Mouse (Mus musculus) cerebellum, adult 2 months (tissue): ENCODE measurements around the gene Macc1.

Source experiments
- CTCF ChIP-seq: fragments of 200-500 bp; IDR thresholded peaks from 2 replicates; pipeline ENCODE4 v1.5.1; 2011; ENCODE audit warnings: low read depth, mild to moderate bottlenecking, control low read depth, low read length, moderate library complexity, borderline replicate concordance; ENCODE audit not compliant: insufficient read depth
- POLR2A ChIP-seq: fragments of 200-500 bp; IDR thresholded peaks from 2 replicates; pipeline ENCODE4 v1.6.1; 2011; ENCODE audit warnings: low read length, control low read depth, borderline replicate concordance; ENCODE audit not compliant: insufficient read depth

DNA sequence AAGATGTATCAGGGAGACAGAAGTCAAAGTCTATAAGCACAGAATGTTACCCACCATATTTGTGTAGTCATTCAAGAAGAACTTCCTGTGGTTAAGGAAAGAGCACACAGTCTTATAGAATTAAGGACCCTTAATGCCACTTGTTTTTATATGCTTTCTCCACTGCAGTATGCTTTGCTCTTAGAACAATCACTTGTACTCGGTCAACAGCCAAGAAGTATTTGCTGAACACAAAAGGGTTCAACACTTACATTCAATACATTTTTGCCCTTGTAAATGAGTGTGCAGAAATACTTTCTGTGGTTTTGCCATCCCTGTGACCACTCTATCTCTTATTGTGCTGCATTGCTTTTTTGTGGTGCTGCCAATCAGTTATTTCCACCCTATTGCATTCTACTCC is 67.8 kb downstream of the Macc1 start:
- TF ChIP-seq CTCF = no peak
- TF ChIP-seq POLR2A = no peak
